Mouse (Mus musculus) stomach, embryonic 15.5 days (tissue): ENCODE data around the gene 1700001L19Rik. TPM values are rescaled to one million over a fixed set of nuclear protein-coding genes. Genes with fewer than 3 reads are reported as not detected.

Source experiments
- ATAC-seq: fragments of 200-750 bp; cut with Nextera tagmentation; 2 replicates; pipeline ENCODE4 v1.8.0; 2017; ENCODE audit warnings: low read depth, moderate number of reproducible peaks, moderate TSS enrichment; ENCODE audit not compliant: insufficient read depth, low FRiP score
- H3K27ac ChIP-seq: fragments of 300-500 bp; sonication (generic); 2 replicates; pipeline ENCODE4 v1.5.1; 2015; ENCODE audit warnings: mild to moderate bottlenecking, inconsistent platforms
- H3K27me3 ChIP-seq: fragments of 300-500 bp; sonication (generic); replicated peaks from 2 replicates; pipeline ENCODE4 v1.6.1; 2015; ENCODE audit warnings: inconsistent platforms
- H3K36me3 ChIP-seq: fragments of 300-500 bp; sonication (generic); 2 replicates; pipeline ENCODE4 v1.6.1; 2015; ENCODE audit warnings: inconsistent platforms
- H3K4me1 ChIP-seq: fragments of 300-500 bp; sonication (generic); 2 replicates; pipeline ENCODE4 v1.6.1; 2015; ENCODE audit warnings: inconsistent platforms
- H3K4me2 ChIP-seq: fragments of 300-500 bp; sonication (generic); 2 replicates; pipeline ENCODE4 v1.6.1; 2015; ENCODE audit warnings: mild to moderate bottlenecking, inconsistent platforms
- H3K4me3 ChIP-seq: fragments of 300-500 bp; sonication (generic); replicated peaks from 2 replicates; pipeline ENCODE4 v1.5.1; 2015; ENCODE audit warnings: inconsistent platforms
- H3K9ac ChIP-seq: fragments of 300-500 bp; sonication (generic); 2 replicates; pipeline ENCODE4 v1.6.1; 2015; ENCODE audit warnings: inconsistent platforms
- H3K9me3 ChIP-seq: fragments of 300-500 bp; sonication (generic); 2 replicates; pipeline ENCODE4 v1.6.1; 2016; ENCODE audit warnings: inconsistent platforms
- WGBS: fragments of 180-500 bp; shearing (Covaris S2); methylation state at CpG from one replicate; pipeline ENCODE4 v1.1.7; 2015; 5-methylcytosine and 5-hydroxymethylcytosine counted together
- polyA plus RNA-seq: library from polyadenylated mRNA; unstranded; fragments of >200 nt; fragmentation: Nextera tagmentation; extraction: Ambion mirVana; gene quantifications from 2 replicates; pipeline ENCODE4 v1.2.1, GENCODE M21; 2015

1700001L19Rik gene
- polyA plus RNA-seq, 1 experiment from 2014 or later = 0.21 TPM

- ATAC-seq = no peak
- WGBS = under 1% methylated on average over 11 of the region's 11 CpGs
- H3K27ac ChIP-seq = peak overlapping the region; percentile 85
- H3K4me3 ChIP-seq = peak overlapping the region; percentile 87
- peaks cover 26% of the 10 kb centered on the region for H3K36me3 ChIP-seq
- H3K9me3 ChIP-seq = no peaks in the 10 kb centered on the region
- peak overlapping the region; percentile 77; the same call in 1 of the 2 replicates for H3K9ac ChIP-seq
- peak overlapping the region; percentile 77 for H3K4me2 ChIP-seq
- H3K27me3 ChIP-seq = no peaks in the 10 kb centered on the region
- peaks cover 9% of the 10 kb centered on the region; the same call in 1 of the 2 replicates for H3K4me1 ChIP-seq
Observed at GRCm38 (mm10) chr13:68582517-68582780, 14.8 kb upstream of the 1700001L19Rik start.

- Histone ChIP-seq H3K4me1 (peaks cover 9% of the 10 kb centered on the region; the same call in 1 of the 2 replicates), H3K9me3 (no peaks in the 10 kb centered on the region), H3K36me3 (peaks cover 38% of the 10 kb centered on the region), H3K27ac (no peak overlapping the region), H3K4me3 (no peak overlapping the region), H3K4me2 (no peak overlapping the region), H3K27me3 (no peaks in the 10 kb centered on the region), H3K9ac (no peak overlapping the region)
- 90% methylated on average over 11 of the region's 11 CpGs for WGBS
- ATAC-seq = no peak
Observed at GRCm38 (mm10) chr13:68583961-68584360, 13.3 kb upstream of the 1700001L19Rik start.

- no peak for ATAC-seq
- H3K27me3 ChIP-seq = no peaks in the 10 kb centered on the region
- WGBS = 83% methylated on average over 7 of the region's 7 CpGs
- peaks cover 49% of the 10 kb centered on the region for H3K36me3 ChIP-seq
- no peak overlapping the region for H3K9ac ChIP-seq
- H3K4me3 ChIP-seq = no peak overlapping the region
- no peaks in the 10 kb centered on the region for H3K9me3 ChIP-seq
- H3K4me2 ChIP-seq = no peak overlapping the region
- H3K27ac ChIP-seq = no peak overlapping the region
- H3K4me1 ChIP-seq = peaks cover 9% of the 10 kb centered on the region; the same call in 1 of the 2 replicates
Observed at GRCm38 (mm10) chr13:68585441-68585840, 11.8 kb upstream of the 1700001L19Rik start.

GRCm38 (mm10) chr13:68588352-68588751, 8.9 kb upstream of the 1700001L19Rik start:
- no peaks in the 10 kb centered on the region for H3K27me3 ChIP-seq
- H3K9ac ChIP-seq = no peak overlapping the region
- no peak overlapping the region for H3K4me2 ChIP-seq
- H3K4me3 ChIP-seq = no peak overlapping the region
- no peaks in the 10 kb centered on the region for H3K9me3 ChIP-seq
- H3K36me3 ChIP-seq = peaks cover 69% of the 10 kb centered on the region
- H3K4me1 ChIP-seq = no peaks in the 10 kb centered on the region
- H3K27ac ChIP-seq = no peak overlapping the region
- ATAC-seq = no peak

- H3K4me1 ChIP-seq = 0 out of 2 replicates have a peak, but pooled peaks cover 2% of the 10 kb centered on the region
- H3K9ac ChIP-seq = no peak overlapping the region
- peaks cover 34% of the 10 kb centered on the region for H3K36me3 ChIP-seq
- ATAC-seq = no peak
- H3K9me3 ChIP-seq = no peaks in the 10 kb centered on the region
- no peak overlapping the region for H3K4me2 ChIP-seq
- no peaks in the 10 kb centered on the region for H3K27me3 ChIP-seq
- H3K4me3 ChIP-seq = no peak overlapping the region
- no peak overlapping the region for H3K27ac ChIP-seq
- WGBS = 74% methylated on average over 1 of the region's 1 CpGs
Observed at GRCm38 (mm10) chr13:68593797-68594196, 3.4 kb upstream of the 1700001L19Rik start.

- no peaks in the 10 kb centered on the region for H3K27me3 ChIP-seq
- H3K4me1 ChIP-seq = peaks cover 2% of the 10 kb centered on the region; the same call in 1 of the 2 replicates
- H3K4me2 ChIP-seq = peak overlapping the region; percentile 41
- H3K27ac ChIP-seq = no peak overlapping the region
- H3K4me3 ChIP-seq = 0 out of 2 replicates have a peak overlapping the region, but pooled peaks have one; percentile 11
- peak; percentile 86 for ATAC-seq
- peaks cover 6% of the 10 kb centered on the region for H3K36me3 ChIP-seq
- WGBS = 8% methylated on average over 13 of the region's 13 CpGs
- H3K9ac ChIP-seq = no peak overlapping the region
- no peaks in the 10 kb centered on the region for H3K9me3 ChIP-seq
Observed at GRCm38 (mm10) chr13:68597667-68598066, 446 bp downstream of the 1700001L19Rik start.

- peaks cover 2% of the 10 kb centered on the region; the same call in 1 of the 2 replicates for H3K4me1 ChIP-seq
- no peak overlapping the region for H3K4me2 ChIP-seq
- no peaks in the 10 kb centered on the region for H3K9me3 ChIP-seq
- H3K36me3 ChIP-seq = no peaks in the 10 kb centered on the region
- H3K27me3 ChIP-seq = no peaks in the 10 kb centered on the region
- H3K4me3 ChIP-seq = no peak overlapping the region
- no peak overlapping the region for H3K9ac ChIP-seq
- ATAC-seq = no peak
- H3K27ac ChIP-seq = no peak overlapping the region
Observed at GRCm38 (mm10) chr13:68598953-68599352, 1.7 kb downstream of the 1700001L19Rik start.

GRCm38 (mm10) chr13:68601184-68601583, 4.0 kb downstream of the 1700001L19Rik start:
- 17% methylated on average over 6 of the region's 6 CpGs for WGBS
- ATAC-seq = no peak
- Histone ChIP-seq H3K9ac (no peak overlapping the region), H3K27ac (no peak overlapping the region), H3K4me1 (peaks cover 2% of the 10 kb centered on the region; the same call in 1 of the 2 replicates), H3K4me2 (no peak overlapping the region), H3K9me3 (no peaks in the 10 kb centered on the region), H3K27me3 (no peaks in the 10 kb centered on the region), H3K4me3 (no peak overlapping the region), H3K36me3 (no peaks in the 10 kb centered on the region)

GRCm38 (mm10) chr13:68603085-68603484, 5.9 kb downstream of the 1700001L19Rik start:
- H3K4me1 ChIP-seq = peaks cover 3% of the 10 kb centered on the region; the same call in 1 of the 2 replicates
- H3K4me3 ChIP-seq = no peak overlapping the region
- WGBS = 76% methylated on average over 6 of the region's 6 CpGs
- ATAC-seq = no peak
- H3K9ac ChIP-seq = no peak overlapping the region
- H3K9me3 ChIP-seq = no peaks in the 10 kb centered on the region
- H3K27ac ChIP-seq = no peak overlapping the region
- H3K27me3 ChIP-seq = no peaks in the 10 kb centered on the region
- no peak overlapping the region for H3K4me2 ChIP-seq
- H3K36me3 ChIP-seq = no peaks in the 10 kb centered on the region

- Histone ChIP-seq H3K9ac (no peak overlapping the region), H3K9me3 (no peaks in the 10 kb centered on the region), H3K36me3 (no peaks in the 10 kb centered on the region), H3K4me3 (peak overlapping the region; percentile 27), H3K27ac (no peak overlapping the region), H3K4me2 (peak overlapping the region; percentile 46), H3K4me1 (peaks cover 6% of the 10 kb centered on the region; the same call in 1 of the 2 replicates), H3K27me3 (no peaks in the 10 kb centered on the region)
- WGBS = 4% methylated on average over 8 of the region's 11 CpGs
- ATAC-seq = peak; percentile 62
Observed at GRCm38 (mm10) chr13:68605689-68606126, 8.5 kb downstream of the 1700001L19Rik start.

GRCm38 (mm10) chr13:68607652-68608405, 10.6 kb downstream of the 1700001L19Rik start:
- no peak overlapping the region for H3K9ac ChIP-seq
- H3K36me3 ChIP-seq = no peaks in the 10 kb centered on the region
- 39% methylated on average over 21 of the region's 21 CpGs for WGBS
- 0 out of 2 replicates have a peak, but pooled peaks have one; percentile 16 for ATAC-seq
- no peaks in the 10 kb centered on the region for H3K27me3 ChIP-seq
- 0 out of 2 replicates have a peak, but pooled peaks cover 6% of the 10 kb centered on the region for H3K4me1 ChIP-seq
- H3K27ac ChIP-seq = no peak overlapping the region
- H3K4me2 ChIP-seq = peak overlapping the region; percentile 48
- H3K4me3 ChIP-seq = peak overlapping the region; percentile 22
- H3K9me3 ChIP-seq = no peaks in the 10 kb centered on the region

- no peak overlapping the region for H3K9ac ChIP-seq
- H3K9me3 ChIP-seq = no peaks in the 10 kb centered on the region
- 57% methylated on average over 6 of the region's 6 CpGs for WGBS
- no peaks in the 10 kb centered on the region for H3K27me3 ChIP-seq
- H3K4me1 ChIP-seq = no peaks in the 10 kb centered on the region
- H3K4me2 ChIP-seq = no peak overlapping the region
- H3K36me3 ChIP-seq = no peaks in the 10 kb centered on the region
- ATAC-seq = peak; percentile 56; the same call in 1 of the 2 replicates
- H3K4me3 ChIP-seq = no peak overlapping the region
- no peak overlapping the region for H3K27ac ChIP-seq
Observed at GRCm38 (mm10) chr13:68622792-68623191, 25.6 kb downstream of the 1700001L19Rik start.
